Mouse (Mus musculus): Measurements from ENCODE around the gene Tenm1.

DNA sequence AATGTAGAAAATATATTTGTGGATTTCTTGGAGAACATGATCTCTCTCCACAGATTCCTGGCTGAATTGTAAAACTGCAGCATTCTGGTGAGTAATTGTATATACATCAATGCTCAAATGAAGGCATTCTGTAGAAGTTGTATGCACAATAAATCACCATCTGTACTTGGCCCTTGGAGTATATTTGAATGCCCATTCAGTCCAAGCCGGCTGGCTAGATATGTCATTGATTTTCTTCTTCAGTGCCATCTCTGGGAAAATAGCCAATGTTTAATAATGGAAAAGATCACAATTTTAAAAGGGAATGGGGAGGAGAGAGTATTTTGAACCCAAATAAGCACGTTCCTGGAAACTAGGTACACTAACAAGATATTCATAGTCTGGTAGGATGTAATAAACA is 299.2 kb downstream of the Tenm1 start:
- TF ChIP-seq USF2 (IDR thresholded peaks at IDR 0.05; ENCODE audit: borderline replicate concordance in 1 of 2, insufficient read depth in 1 of 2, low read depth in 1 of 2, low read length in 2 of 2) (no peak), CTCF (IDR thresholded peaks at IDR 0.05 in 2 of 3, conservative IDR thresholded peaks at IDR 0.05 in 1 of 3; ENCODE audit: control insufficient read depth in 1 of 3, insufficient read depth in 1 of 3, low read depth in 2 of 3, low read length in 3 of 3, poor library complexity in 1 of 3, severe bottlenecking in 1 of 3) (no peak), TAL1 (IDR thresholded peaks at IDR 0.05; ENCODE audit: low read length) (no peak), NRF1 (IDR thresholded peaks at IDR 0.05; ENCODE audit: insufficient read depth, low read depth, low read length, poor library complexity, severe bottlenecking) (no peak), EP300 (IDR thresholded peaks at IDR 0.05; ENCODE audit: low read depth in 1 of 2, low read length in 2 of 2) (no peak), MEF2A (IDR thresholded peaks at IDR 0.05; ENCODE audit: extremely low read depth, insufficient replicate concordance, low read depth, low read length, poor library complexity, severe bottlenecking) (no peak), POLR2A (IDR thresholded peaks at IDR 0.05; ENCODE audit: control insufficient read depth in 1 of 2, insufficient read depth in 1 of 2, low read depth in 1 of 2, low read length in 2 of 2, poor library complexity in 1 of 2) (no peak), TBP (IDR thresholded peaks at IDR 0.05; ENCODE audit: low read depth, low read length) (no peak), ZC3H11A (IDR thresholded peaks at IDR 0.05; ENCODE audit: low read depth, low read length) (no peak), GATA1 (IDR thresholded peaks at IDR 0.05; ENCODE audit: low read depth, low read length) (no peak)
